Mouse (Mus musculus): ENCODE data around the gene Drg1. TPM values are rescaled to one million over a fixed set of nuclear protein-coding genes. Genes with fewer than 3 reads are reported as not detected.
A peak's percentile ranks its signal among the peaks of the same experiment; 100 is the strongest.
"Not testable (repeated sequence)": the region's sequence is repeated elsewhere in the genome, so short reads cannot be mapped to it uniquely, and the experiment has no call there.

Gene Drg1
- polyA plus RNA-seq, 1 experiment from 2014 or later: 155 TPM

DNA sequence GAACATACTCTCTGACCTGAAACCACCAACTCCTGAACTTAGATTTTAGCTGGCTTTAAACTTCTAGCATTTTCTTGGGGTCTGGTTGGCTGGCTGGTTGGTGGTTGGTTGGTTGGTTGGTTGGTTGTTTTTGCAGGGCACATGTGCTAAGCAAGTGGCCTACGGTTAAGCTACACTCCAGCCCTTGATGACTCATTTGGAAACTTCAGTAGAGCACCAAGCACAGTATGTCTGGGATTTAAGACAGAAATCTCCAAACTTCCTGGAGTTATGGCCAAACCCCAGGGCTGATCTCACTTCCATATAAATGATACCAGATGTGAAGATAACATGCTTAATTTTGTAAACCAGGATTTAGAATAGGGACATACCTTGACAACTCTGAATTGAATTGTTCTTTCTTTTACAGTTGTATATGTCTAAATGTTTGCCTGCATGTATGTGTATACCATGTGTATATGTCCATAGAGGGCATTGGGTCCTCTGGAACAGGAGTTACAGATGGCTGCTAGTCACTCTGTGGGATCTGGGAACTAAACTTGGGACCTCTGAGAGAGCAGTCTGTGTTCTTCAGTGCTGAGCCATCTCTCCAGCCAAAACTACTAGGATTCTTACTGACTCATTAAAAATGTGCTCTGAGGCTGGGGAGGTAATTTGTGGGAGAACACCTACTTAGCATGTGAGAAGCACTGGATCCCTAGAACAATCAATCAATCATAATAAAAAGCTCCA, 112.4 kb downstream of the Drg1 start:
- WGBS: 71% methylated on average over 1 of the region's 1 CpGs
- H3K4me1 ChIP-seq (ENCODE audit: control insufficient read depth in 2 of 2, insufficient read depth in 2 of 2, low read length in 2 of 2); H3K9ac ChIP-seq (ENCODE audit: low read length); H3K4me3 ChIP-seq (ENCODE audit: control insufficient read depth in 1 of 2, insufficient read depth in 1 of 2, low read depth in 1 of 2, low read length in 2 of 2); H3K4me2 ChIP-seq (ENCODE audit: low read length); H3K9me3 ChIP-seq (ENCODE audit: control insufficient read depth, low read length); H3K27ac ChIP-seq (replicated peaks in 1 of 2; ENCODE audit: control insufficient read depth in 1 of 2, insufficient read depth in 1 of 2, low read depth in 2 of 2, low read length in 2 of 2); H3K36me3 ChIP-seq (ENCODE audit: control insufficient read depth, insufficient read depth, low read length); H3K27me3 ChIP-seq (ENCODE audit: control insufficient read depth, insufficient read depth, low read length): not testable (repeated sequence)
- ATAC-seq (ENCODE audit: insufficient number of reproducible peaks, insufficient read depth, low FRiP score, low read depth): peak; percentile 49

DNA sequence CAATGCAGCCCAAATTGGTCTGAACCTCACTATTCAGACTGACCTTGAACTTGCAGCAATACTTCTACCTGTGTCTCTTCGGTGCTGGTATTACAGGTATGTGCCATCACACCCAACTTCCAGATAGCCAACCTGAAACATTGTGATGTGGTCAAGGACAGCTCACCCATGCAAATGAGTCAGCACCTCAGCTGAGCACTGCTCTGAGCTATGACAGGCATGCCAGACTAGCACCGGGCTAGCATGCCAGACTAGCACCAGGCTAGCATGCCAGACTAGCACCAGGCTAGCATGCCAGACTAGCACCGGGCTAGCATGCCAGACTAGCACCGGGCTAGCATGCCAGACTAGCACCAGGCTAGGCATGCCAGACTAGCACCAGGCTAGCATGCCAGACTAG, 114.9 kb downstream of the Drg1 start:
- H3K36me3 ChIP-seq (ENCODE audit: control insufficient read depth, insufficient read depth, low read length); H3K4me1 ChIP-seq (ENCODE audit: control insufficient read depth in 2 of 2, insufficient read depth in 2 of 2, low read length in 2 of 2); H3K4me2 ChIP-seq (ENCODE audit: low read length); H3K27ac ChIP-seq (replicated peaks in 1 of 2; ENCODE audit: control insufficient read depth in 1 of 2, insufficient read depth in 1 of 2, low read depth in 2 of 2, low read length in 2 of 2); H3K9me3 ChIP-seq (ENCODE audit: control insufficient read depth, low read length); H3K9ac ChIP-seq (ENCODE audit: low read length); H3K4me3 ChIP-seq (ENCODE audit: control insufficient read depth in 1 of 2, insufficient read depth in 1 of 2, low read depth in 1 of 2, low read length in 2 of 2); H3K27me3 ChIP-seq (ENCODE audit: control insufficient read depth, insufficient read depth, low read length): not testable (repeated sequence)
- 82% methylated on average over 4 of the region's 4 CpGs for WGBS
- ATAC-seq (ENCODE audit: insufficient number of reproducible peaks, insufficient read depth, low FRiP score, low read depth): peak; percentile 27; the same call in 1 of the 2 replicates

DNA sequence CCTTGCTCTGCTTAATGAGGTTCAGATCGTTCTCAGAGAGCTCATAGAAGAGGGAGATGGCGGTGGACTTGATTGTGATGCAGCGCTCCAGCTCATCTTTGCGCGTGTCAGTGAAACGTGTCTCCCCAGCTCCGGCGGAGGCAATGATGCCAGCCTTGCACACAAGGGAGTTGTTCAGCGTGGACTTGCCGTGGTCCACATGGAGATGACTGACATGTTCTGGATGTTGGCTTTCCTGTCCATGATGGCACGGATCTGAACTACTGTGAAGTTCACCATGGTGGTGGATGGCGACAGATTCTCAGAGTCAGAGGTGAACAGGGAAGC, 115.6 kb downstream of the Drg1 start:
- not testable (repeated sequence) for H3K9ac ChIP-seq (ENCODE audit: low read length); H3K27ac ChIP-seq (replicated peaks in 1 of 2; ENCODE audit: control insufficient read depth in 1 of 2, insufficient read depth in 1 of 2, low read depth in 2 of 2, low read length in 2 of 2); ATAC-seq (ENCODE audit: insufficient number of reproducible peaks, insufficient read depth, low FRiP score, low read depth); H3K9me3 ChIP-seq (ENCODE audit: control insufficient read depth, low read length); H3K4me1 ChIP-seq (ENCODE audit: control insufficient read depth in 2 of 2, insufficient read depth in 2 of 2, low read length in 2 of 2); H3K4me3 ChIP-seq (ENCODE audit: control insufficient read depth in 1 of 2, insufficient read depth in 1 of 2, low read depth in 1 of 2, low read length in 2 of 2); H3K4me2 ChIP-seq (ENCODE audit: low read length); H3K27me3 ChIP-seq (ENCODE audit: control insufficient read depth, insufficient read depth, low read length); H3K36me3 ChIP-seq (ENCODE audit: control insufficient read depth, insufficient read depth, low read length)
- 95% methylated on average over 12 of the region's 12 CpGs for WGBS

DNA sequence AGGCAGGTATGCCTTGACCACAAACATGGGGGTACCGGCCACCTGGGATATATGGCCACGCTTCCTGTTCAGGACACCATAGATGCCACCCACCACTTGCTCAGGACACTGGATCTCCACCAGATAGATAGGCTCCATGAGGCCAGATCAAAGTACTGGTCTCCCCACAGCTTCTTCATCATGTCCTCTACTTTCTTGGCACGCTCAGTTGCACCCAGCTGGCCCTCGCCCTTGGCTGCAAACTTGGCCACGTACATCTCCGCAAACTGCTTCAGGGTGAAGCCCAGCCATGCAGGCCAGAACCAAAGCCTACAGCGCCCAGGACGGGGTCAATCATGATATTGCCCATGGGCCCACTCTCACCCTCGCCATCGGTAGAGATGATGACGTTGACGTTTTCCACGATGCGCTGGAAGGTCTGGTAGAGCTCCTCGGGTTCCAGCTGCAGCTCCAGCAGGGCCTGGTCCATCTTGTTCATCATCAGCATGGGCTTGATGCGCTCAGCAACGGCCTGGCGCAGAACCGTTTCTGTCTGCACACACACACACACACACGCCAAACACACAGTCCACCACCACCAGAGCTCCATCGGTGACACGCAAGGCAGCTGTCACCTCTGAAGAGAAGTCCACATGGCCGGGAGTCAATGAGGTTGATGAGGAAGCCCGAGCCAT, 116.1 kb downstream of the Drg1 start:
- 95% methylated on average over 24 of the region's 24 CpGs for WGBS

DNA sequence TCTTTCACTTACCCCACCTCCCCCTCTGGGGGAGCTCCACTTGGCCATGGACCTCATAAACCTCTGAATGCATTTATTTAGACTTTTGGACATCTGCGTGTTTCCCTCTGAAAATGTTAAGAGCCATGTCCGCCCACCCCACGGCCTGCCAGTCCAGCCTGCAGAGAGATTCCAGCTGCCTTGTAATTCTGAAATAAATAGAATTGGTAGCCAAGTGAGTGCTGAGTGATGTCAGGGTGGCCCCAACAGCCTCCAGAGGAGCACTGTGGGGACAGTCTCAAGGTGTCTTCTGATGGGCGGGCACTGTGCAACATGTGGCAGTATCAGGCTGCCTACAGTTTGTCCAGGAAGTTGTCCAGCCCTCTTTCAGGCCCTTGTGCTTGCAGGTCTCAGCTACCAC, 116.7 kb downstream of the Drg1 start:
- not testable (repeated sequence) for H3K27me3 ChIP-seq (ENCODE audit: control insufficient read depth, insufficient read depth, low read length); ATAC-seq (ENCODE audit: insufficient number of reproducible peaks, insufficient read depth, low FRiP score, low read depth); H3K4me3 ChIP-seq (ENCODE audit: control insufficient read depth in 1 of 2, insufficient read depth in 1 of 2, low read depth in 1 of 2, low read length in 2 of 2); H3K27ac ChIP-seq (replicated peaks in 1 of 2; ENCODE audit: control insufficient read depth in 1 of 2, insufficient read depth in 1 of 2, low read depth in 2 of 2, low read length in 2 of 2); H3K9me3 ChIP-seq (ENCODE audit: control insufficient read depth, low read length); H3K9ac ChIP-seq (ENCODE audit: low read length); H3K4me1 ChIP-seq (ENCODE audit: control insufficient read depth in 2 of 2, insufficient read depth in 2 of 2, low read length in 2 of 2); H3K36me3 ChIP-seq (ENCODE audit: control insufficient read depth, insufficient read depth, low read length); H3K4me2 ChIP-seq (ENCODE audit: low read length)
- 89% methylated on average over 4 of the region's 4 CpGs for WGBS

More for the DNA sequence above, 116.1 kb downstream of the Drg1 start:
- not testable (repeated sequence) for H3K9ac ChIP-seq (ENCODE audit: low read length); H3K36me3 ChIP-seq (ENCODE audit: control insufficient read depth, insufficient read depth, low read length); H3K27ac ChIP-seq (replicated peaks in 1 of 2; ENCODE audit: control insufficient read depth in 1 of 2, insufficient read depth in 1 of 2, low read depth in 2 of 2, low read length in 2 of 2); H3K4me2 ChIP-seq (ENCODE audit: low read length); H3K9me3 ChIP-seq (ENCODE audit: control insufficient read depth, low read length); ATAC-seq (ENCODE audit: insufficient number of reproducible peaks, insufficient read depth, low FRiP score, low read depth); H3K27me3 ChIP-seq (ENCODE audit: control insufficient read depth, insufficient read depth, low read length); H3K4me3 ChIP-seq (ENCODE audit: control insufficient read depth in 1 of 2, insufficient read depth in 1 of 2, low read depth in 1 of 2, low read length in 2 of 2); H3K4me1 ChIP-seq (ENCODE audit: control insufficient read depth in 2 of 2, insufficient read depth in 2 of 2, low read length in 2 of 2)

DNA sequence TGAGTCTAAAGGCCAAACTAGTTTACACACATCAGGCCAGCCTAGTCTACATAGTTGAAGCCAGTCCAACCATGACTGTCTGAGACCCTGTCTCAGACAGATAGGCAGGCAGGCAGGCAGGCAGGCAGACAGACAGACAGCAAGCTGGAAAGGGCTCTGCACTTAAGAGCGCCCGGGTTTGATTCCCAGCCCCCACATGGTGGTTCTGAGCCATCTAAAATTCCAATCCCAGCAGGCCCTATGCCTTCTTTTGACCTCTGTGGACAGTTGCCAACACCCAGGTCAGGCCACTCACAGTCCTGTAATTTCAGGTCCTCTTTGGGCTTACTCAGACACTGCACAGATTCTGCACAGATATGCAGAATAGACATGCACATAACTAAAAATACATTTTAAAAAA, 119.4 kb downstream of the Drg1 start:
- ATAC-seq (ENCODE audit: insufficient number of reproducible peaks, insufficient read depth, low FRiP score, low read depth); H3K27ac ChIP-seq (replicated peaks in 1 of 2; ENCODE audit: control insufficient read depth in 1 of 2, insufficient read depth in 1 of 2, low read depth in 2 of 2, low read length in 2 of 2); H3K4me3 ChIP-seq (ENCODE audit: control insufficient read depth in 1 of 2, insufficient read depth in 1 of 2, low read depth in 1 of 2, low read length in 2 of 2); H3K4me1 ChIP-seq (ENCODE audit: control insufficient read depth in 2 of 2, insufficient read depth in 2 of 2, low read length in 2 of 2); H3K36me3 ChIP-seq (ENCODE audit: control insufficient read depth, insufficient read depth, low read length); H3K9ac ChIP-seq (ENCODE audit: low read length); H3K27me3 ChIP-seq (ENCODE audit: control insufficient read depth, insufficient read depth, low read length); H3K9me3 ChIP-seq (ENCODE audit: control insufficient read depth, low read length); H3K4me2 ChIP-seq (ENCODE audit: low read length): not testable (repeated sequence)
- WGBS: 80% methylated on average over 2 of the region's 2 CpGs

DNA sequence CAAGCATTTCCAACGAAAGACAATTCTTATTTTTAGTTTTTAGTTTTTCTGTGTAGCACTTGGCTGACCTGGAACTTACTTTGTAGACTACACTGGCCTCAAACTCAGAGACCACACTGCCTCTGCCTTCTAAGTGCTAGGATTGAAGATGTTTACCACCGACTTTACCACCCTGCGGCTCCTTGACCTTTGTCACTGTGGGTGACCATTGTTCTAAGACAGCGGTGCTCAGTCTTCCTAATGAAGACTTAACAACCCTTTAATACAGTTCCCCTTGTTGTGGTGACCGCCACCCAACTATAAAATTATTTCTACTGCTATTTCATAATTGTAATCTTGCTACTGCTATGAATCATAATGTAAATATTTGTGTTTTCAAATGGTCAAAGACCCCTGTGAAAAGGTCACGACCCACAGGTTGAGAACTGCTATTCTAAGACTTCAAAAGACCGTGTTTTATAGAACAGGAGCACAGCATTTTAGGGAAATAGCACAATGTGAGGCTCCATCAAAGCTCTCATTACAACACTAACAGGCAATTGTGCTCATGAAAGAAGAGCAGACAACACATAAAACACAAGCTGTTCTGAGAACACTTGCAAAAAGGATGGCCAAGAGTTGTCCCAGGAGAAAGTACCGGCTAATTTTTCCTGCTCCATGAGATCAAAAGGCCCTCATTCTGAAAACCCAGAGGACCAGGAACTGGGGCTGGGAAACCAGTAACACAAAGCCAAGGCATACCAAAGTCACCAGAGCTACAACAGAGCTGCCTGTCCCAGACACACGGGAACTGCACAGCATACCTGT, 120.7 kb downstream of the Drg1 start:
- WGBS: 87% methylated on average over 7 of the region's 9 CpGs

More for the DNA sequence above, 120.7 kb downstream of the Drg1 start:
- H3K36me3 ChIP-seq (ENCODE audit: control insufficient read depth, insufficient read depth, low read length); H3K4me1 ChIP-seq (ENCODE audit: control insufficient read depth in 2 of 2, insufficient read depth in 2 of 2, low read length in 2 of 2); H3K4me2 ChIP-seq (ENCODE audit: low read length); H3K4me3 ChIP-seq (ENCODE audit: control insufficient read depth in 1 of 2, insufficient read depth in 1 of 2, low read depth in 1 of 2, low read length in 2 of 2); H3K27ac ChIP-seq (replicated peaks in 1 of 2; ENCODE audit: control insufficient read depth in 1 of 2, insufficient read depth in 1 of 2, low read depth in 2 of 2, low read length in 2 of 2); H3K9ac ChIP-seq (ENCODE audit: low read length); H3K9me3 ChIP-seq (ENCODE audit: control insufficient read depth, low read length); H3K27me3 ChIP-seq (ENCODE audit: control insufficient read depth, insufficient read depth, low read length); ATAC-seq (ENCODE audit: insufficient number of reproducible peaks, insufficient read depth, low FRiP score, low read depth): not testable (repeated sequence)
